Mouse (Mus musculus): Measurements from ENCODE around the gene Pip5k1b. TPM values are rescaled to one million over a fixed set of nuclear protein-coding genes. Genes with fewer than 3 reads are reported as not detected.

Gene Pip5k1b
- polyA plus RNA-seq, 1 experiment from 2014 or later: 4.4 TPM

DNA sequence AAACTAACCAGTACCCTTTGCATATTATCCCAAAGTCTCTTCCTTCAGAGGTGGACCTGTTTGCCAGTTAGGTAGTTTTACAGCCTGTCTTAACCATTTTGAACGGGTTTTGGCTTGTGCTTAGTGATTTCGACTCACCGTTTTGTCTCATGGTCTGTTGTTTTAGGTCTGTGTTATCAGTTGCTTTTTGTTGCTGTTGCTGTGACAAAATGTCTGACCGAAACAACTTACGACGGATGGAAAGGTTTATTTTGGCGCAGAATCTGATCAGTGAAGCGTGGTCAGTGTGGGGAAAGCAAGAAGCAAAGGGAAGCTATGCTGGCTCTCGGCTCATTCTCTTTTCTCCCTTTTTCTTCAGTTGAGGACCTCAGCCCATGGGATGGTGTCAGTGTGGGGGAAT lies 7.3 kb downstream of the Pip5k1b start:
- H3K9me3 ChIP-seq (ENCODE audit: low read length): 0 out of 2 replicates have a peak, but pooled peaks cover 3% of the 10 kb centered on the region
- H3K27ac ChIP-seq (ENCODE audit: low read depth): no peak overlapping the region
- H3K4me2 ChIP-seq (ENCODE audit: low read depth, low read length): no peak overlapping the region
- WGBS (ENCODE audit: insufficient replicate concordance): 94% methylated on average over 9 of the region's 9 CpGs
- H3K4me1 ChIP-seq (ENCODE audit: insufficient read depth): 0 out of 2 replicates have a peak, but pooled peaks cover 5% of the 10 kb centered on the region
- no peaks in the 10 kb centered on the region for H3K27me3 ChIP-seq (ENCODE audit: insufficient read depth, low read length)
- ATAC-seq (no peak), DNase-seq (no peak)
- no peak overlapping the region for H3K4me3 ChIP-seq (ENCODE audit: low read depth, low read length)
- no peak overlapping the region for H3K9ac ChIP-seq (replicated peaks)
- H3K36me3 ChIP-seq (replicated peaks; ENCODE audit: insufficient read depth, low read length): no peaks in the 10 kb centered on the region
- TF ChIP-seq EP300 (IDR thresholded peaks at IDR 0.05; ENCODE audit: low read depth) (no peak), CTCF (IDR thresholded peaks at IDR 0.05; ENCODE audit: low read depth) (no peak)

DNA sequence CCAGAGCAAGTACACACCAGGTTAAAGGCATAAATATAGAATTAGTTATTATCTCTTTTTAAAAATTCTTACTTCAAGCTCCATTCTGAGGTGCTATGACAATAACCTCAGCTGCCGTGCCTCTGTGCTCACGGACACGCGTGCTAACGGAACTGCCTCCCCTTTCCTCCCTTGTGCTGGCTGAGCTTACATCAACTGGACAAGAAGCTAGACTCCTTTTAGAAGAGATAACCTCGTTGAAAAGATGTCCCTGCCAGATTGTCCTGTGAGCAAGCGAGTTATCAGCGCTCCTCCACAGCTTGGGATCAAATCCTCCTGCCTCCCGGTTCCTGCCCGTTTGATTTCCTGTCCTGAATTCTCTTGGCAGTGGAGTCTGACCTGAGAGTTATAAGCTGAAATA lies 9.5 kb downstream of the Pip5k1b start:
- TF ChIP-seq CTCF (IDR thresholded peaks at IDR 0.05; ENCODE audit: low read depth) (no peak), EP300 (IDR thresholded peaks at IDR 0.05; ENCODE audit: low read depth) (no peak)
- H3K4me3 ChIP-seq (ENCODE audit: low read depth, low read length): no peak overlapping the region
- H3K36me3 ChIP-seq (replicated peaks; ENCODE audit: insufficient read depth, low read length): no peaks in the 10 kb centered on the region
- no peak overlapping the region for H3K27ac ChIP-seq (ENCODE audit: low read depth)
- no peaks in the 10 kb centered on the region for H3K27me3 ChIP-seq (ENCODE audit: insufficient read depth, low read length)
- ATAC-seq (no peak), DNase-seq (no peak)
- no peaks in the 10 kb centered on the region for H3K4me1 ChIP-seq (ENCODE audit: insufficient read depth)
- H3K9me3 ChIP-seq (ENCODE audit: low read length): 0 out of 2 replicates have a peak, but pooled peaks cover 3% of the 10 kb centered on the region
- no peak overlapping the region for H3K4me2 ChIP-seq (ENCODE audit: low read depth, low read length)
- no peak overlapping the region for H3K9ac ChIP-seq (replicated peaks)
- 63% methylated on average over 10 of the region's 10 CpGs for WGBS (ENCODE audit: insufficient replicate concordance)

DNA sequence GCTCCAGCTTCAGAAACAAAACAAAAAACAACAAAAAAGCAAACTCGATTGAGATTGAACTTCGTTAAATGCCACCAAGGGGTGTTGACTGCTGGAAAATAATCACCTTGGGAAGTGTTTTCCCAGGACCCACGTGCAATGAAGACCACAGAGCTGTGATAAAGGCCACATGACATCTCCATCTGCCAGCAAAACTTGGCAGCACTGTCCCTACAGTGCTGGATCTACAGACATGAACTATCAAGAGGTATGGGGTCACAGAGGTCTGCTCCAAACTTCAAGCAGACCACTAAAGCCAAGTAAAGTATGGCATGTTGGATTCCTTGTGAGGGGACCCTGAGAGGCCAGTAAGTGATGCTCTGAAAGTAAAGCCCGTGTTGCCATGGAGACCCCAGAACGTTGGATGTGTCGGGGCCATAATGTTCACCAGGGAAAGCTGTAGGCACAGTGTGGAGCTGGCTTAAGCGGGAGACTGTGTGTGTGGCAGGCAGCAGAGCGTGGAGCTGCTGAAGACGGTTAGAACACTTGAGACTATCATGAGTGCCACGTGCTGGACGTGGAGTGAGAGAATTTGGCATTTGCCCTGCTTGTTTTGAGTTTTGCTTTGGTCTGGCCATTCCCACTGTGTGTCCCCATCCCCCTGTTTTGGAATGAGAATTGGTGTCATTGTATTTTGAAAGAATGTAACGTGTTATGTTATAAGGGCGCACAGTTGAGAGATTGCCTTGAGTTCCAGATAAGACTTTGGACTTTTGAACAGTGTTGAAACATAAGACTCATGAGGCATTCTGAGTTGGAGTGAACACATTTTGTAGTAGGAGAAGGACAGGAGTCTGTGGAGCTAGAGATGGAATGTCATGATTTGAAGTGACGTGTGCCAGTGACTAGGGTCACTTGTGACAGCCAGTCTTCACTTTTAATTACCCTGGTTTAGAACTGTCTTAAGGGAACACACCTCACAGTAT lies 12.0 kb downstream of the Pip5k1b start:
- H3K4me2 ChIP-seq (ENCODE audit: low read depth, low read length): no peak overlapping the region
- no peaks in the 10 kb centered on the region for H3K27me3 ChIP-seq (ENCODE audit: insufficient read depth, low read length)
- H3K9ac ChIP-seq (replicated peaks): no peak overlapping the region
- ATAC-seq (no peak), DNase-seq (no peak)
- 0 out of 2 replicates have a peak, but pooled peaks cover 3% of the 10 kb centered on the region for H3K9me3 ChIP-seq (ENCODE audit: low read length)
- H3K4me3 ChIP-seq (ENCODE audit: low read depth, low read length): no peak overlapping the region
- H3K36me3 ChIP-seq (replicated peaks; ENCODE audit: insufficient read depth, low read length): no peaks in the 10 kb centered on the region
- no peaks in the 10 kb centered on the region for H3K4me1 ChIP-seq (ENCODE audit: insufficient read depth)
- TF ChIP-seq CTCF (IDR thresholded peaks at IDR 0.05; ENCODE audit: low read depth) (no peak), EP300 (IDR thresholded peaks at IDR 0.05; ENCODE audit: low read depth) (no peak)
- no peak overlapping the region for H3K27ac ChIP-seq (ENCODE audit: low read depth)
- 88% methylated on average over 14 of the region's 14 CpGs for WGBS (ENCODE audit: insufficient replicate concordance)

DNA sequence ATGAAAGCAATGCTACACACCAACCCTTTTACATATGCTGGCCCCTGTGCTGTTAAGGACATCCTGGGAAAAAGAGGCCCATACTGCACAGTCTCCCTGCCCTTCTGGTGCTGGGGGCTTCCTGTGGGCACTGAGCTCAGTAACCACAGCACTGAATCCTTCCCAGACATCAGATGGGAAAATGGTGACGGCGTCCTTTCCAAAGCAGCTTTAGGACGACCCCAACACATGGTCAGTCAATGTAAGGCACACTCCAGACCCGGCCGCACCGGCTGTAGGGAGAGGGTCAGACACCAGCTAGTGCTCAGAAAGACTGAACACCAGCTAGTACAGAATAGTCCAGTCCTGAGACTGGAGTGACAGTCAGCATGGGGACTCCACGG lies 13.4 kb downstream of the Pip5k1b start:
- Histone ChIP-seq H3K4me2 (ENCODE audit: low read depth, low read length) (no peak overlapping the region), H3K4me3 (ENCODE audit: low read depth, low read length) (no peak overlapping the region), H3K9ac (replicated peaks) (no peak overlapping the region), H3K27ac (ENCODE audit: low read depth) (no peak overlapping the region), H3K36me3 (replicated peaks; ENCODE audit: insufficient read depth, low read length) (no peaks in the 10 kb centered on the region), H3K9me3 (ENCODE audit: low read length) (no peaks in the 10 kb centered on the region), H3K27me3 (ENCODE audit: insufficient read depth, low read length) (no peaks in the 10 kb centered on the region), H3K4me1 (ENCODE audit: insufficient read depth) (no peaks in the 10 kb centered on the region)
- no peak for ATAC-seq
- TF ChIP-seq CTCF (IDR thresholded peaks at IDR 0.05; ENCODE audit: low read depth) (no peak), EP300 (IDR thresholded peaks at IDR 0.05; ENCODE audit: low read depth) (no peak)
- DNase-seq: no peak
- 90% methylated on average over 7 of the region's 7 CpGs for WGBS (ENCODE audit: insufficient replicate concordance)

DNA sequence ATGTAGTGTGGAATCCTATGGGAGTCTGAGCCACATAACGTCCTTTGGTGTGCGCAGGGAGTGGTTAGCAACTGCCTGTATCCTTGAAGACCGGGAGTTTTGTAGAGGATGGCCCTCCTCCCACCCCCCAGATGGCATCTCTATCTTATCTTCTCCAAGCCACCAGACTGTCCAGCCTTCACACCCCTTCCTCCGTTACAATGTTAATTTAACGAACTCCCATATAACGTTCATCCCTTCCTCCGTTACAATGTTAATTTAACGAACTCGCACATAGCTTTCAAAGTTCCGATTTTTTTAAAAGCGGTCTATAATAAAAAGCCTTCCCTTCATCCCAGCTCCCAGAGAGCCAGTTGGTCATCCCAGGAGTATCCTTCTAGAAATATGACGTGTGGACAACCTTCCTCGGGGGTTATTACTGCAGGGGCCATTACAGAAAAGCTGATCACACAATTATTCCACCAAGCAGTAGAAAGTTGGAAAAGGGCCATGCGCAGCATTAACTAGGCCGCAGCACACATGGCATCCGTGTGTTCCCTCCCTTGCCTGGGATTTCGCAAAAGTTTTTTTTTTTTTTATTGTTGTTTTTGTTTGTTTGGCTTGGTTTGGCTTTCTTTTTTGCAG lies 13.9 kb downstream of the Pip5k1b start:
- no peaks in the 10 kb centered on the region for H3K9me3 ChIP-seq (ENCODE audit: low read length)
- H3K36me3 ChIP-seq (replicated peaks; ENCODE audit: insufficient read depth, low read length): no peaks in the 10 kb centered on the region
- DNase-seq (no peak), ATAC-seq (no peak)
- WGBS (ENCODE audit: insufficient replicate concordance): 85% methylated on average over 17 of the region's 17 CpGs
- no peak overlapping the region for H3K27ac ChIP-seq (ENCODE audit: low read depth)
- H3K4me1 ChIP-seq (ENCODE audit: insufficient read depth): no peaks in the 10 kb centered on the region
- H3K4me2 ChIP-seq (ENCODE audit: low read depth, low read length): no peak overlapping the region
- H3K9ac ChIP-seq (replicated peaks): no peak overlapping the region
- TF ChIP-seq CTCF (IDR thresholded peaks at IDR 0.05; ENCODE audit: low read depth): no peak
- no peak for TF ChIP-seq EP300 (IDR thresholded peaks at IDR 0.05; ENCODE audit: low read depth)
- H3K4me3 ChIP-seq (ENCODE audit: low read depth, low read length): no peak overlapping the region
- no peaks in the 10 kb centered on the region for H3K27me3 ChIP-seq (ENCODE audit: insufficient read depth, low read length)

DNA sequence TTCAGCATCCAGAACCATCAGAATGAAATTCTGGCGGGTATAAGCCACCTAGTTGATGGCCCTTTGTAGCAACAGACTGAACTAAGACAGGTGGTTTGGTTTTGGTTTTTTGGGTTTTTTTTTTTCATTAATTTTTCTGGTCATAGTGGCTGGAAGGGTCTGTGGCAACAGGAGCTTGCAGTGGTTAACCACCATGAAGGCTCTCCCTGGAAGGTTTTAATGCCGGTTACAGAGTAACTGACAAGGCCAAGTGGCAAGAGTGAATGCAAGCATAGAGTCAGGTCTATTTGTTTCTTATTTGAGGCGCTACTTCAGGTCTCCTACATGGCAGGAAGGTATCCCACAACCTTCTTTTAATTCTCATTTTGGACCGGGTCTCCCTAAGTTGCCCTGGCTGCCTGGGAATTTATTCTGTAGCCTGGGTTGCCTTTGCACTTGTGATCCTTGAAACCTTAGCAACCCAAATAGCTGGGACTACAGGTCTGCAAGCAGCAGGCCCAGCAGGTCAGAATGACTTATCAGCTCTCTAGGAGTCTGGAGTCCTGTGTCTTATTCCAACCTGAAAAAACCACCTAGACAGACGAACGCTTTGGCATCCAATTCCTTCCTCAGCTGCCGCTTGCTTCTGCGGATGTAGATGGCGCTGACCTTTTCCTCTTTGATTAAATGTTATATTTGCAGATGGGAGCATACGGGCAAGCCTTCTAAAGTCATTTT lies 14.6 kb downstream of the Pip5k1b start:
- WGBS (ENCODE audit: insufficient replicate concordance): 89% methylated on average over 10 of the region's 10 CpGs

More for the DNA sequence above, 14.6 kb downstream of the Pip5k1b start:
- no peak for ATAC-seq
- no peaks in the 10 kb centered on the region for H3K36me3 ChIP-seq (replicated peaks; ENCODE audit: insufficient read depth, low read length)
- H3K9ac ChIP-seq (replicated peaks): no peak overlapping the region
- no peak for DNase-seq
- H3K4me3 ChIP-seq (ENCODE audit: low read depth, low read length): no peak overlapping the region
- H3K27me3 ChIP-seq (ENCODE audit: insufficient read depth, low read length): no peaks in the 10 kb centered on the region
- H3K9me3 ChIP-seq (ENCODE audit: low read length): no peaks in the 10 kb centered on the region
- H3K4me1 ChIP-seq (ENCODE audit: insufficient read depth): no peaks in the 10 kb centered on the region
- TF ChIP-seq EP300 (IDR thresholded peaks at IDR 0.05; ENCODE audit: low read depth) (no peak), CTCF (IDR thresholded peaks at IDR 0.05; ENCODE audit: low read depth) (no peak)
- H3K4me2 ChIP-seq (ENCODE audit: low read depth, low read length): no peak overlapping the region
- H3K27ac ChIP-seq (ENCODE audit: low read depth): no peak overlapping the region
